Mouse (Mus musculus) G1E (cell line): ENCODE data around the gene Tssk4. TPM values are rescaled to one million over a fixed set of nuclear protein-coding genes. Genes with fewer than 3 reads are reported as not detected.

ENCODE experiments used
- ATAC-seq: 2 replicates; pipeline ENCODE4 v1.8.0; 2016; ENCODE audit warnings: mild to moderate bottlenecking; ENCODE audit not compliant: insufficient number of reproducible peaks, poor library complexity, low FRiP score, severe bottlenecking; ENCODE audit errors: extremely low read depth
- DNase-seq: peaks from one replicate; pipeline ENCODE4 v3.0.0; 2012; ENCODE audit warnings: low spot score
- H3K27me3 ChIP-seq: 2 replicates; pipeline ENCODE4 v1.6.1; 2012; ENCODE audit warnings: mild to moderate bottlenecking, low read length, inconsistent platforms; ENCODE audit not compliant: insufficient read depth
- H3K36me3 ChIP-seq: replicated peaks from 2 replicates; pipeline ENCODE3; 2012; ENCODE audit warnings: mild to moderate bottlenecking, inconsistent platforms
- H3K4me1 ChIP-seq: 2 replicates; pipeline ENCODE4 v1.6.1; 2012; ENCODE audit warnings: low read depth, low read length, inconsistent platforms, mixed read lengths; ENCODE audit not compliant: insufficient read depth
- H3K4me3 ChIP-seq: 2 replicates; pipeline ENCODE4 v1.5.1; 2012; ENCODE audit warnings: low read depth, mild to moderate bottlenecking, inconsistent platforms, low read length, moderate library complexity, mixed read lengths
- H3K9me3 ChIP-seq: replicated peaks from 2 replicates; pipeline ENCODE4 v1.6.1; 2012; ENCODE audit warnings: inconsistent platforms
- CTCF ChIP-seq: IDR thresholded peaks from 2 replicates; pipeline ENCODE4 v1.5.1; 2012; ENCODE audit warnings: low read depth, low read length, inconsistent platforms, mixed read lengths
- GATA1 ChIP-seq: IDR thresholded peaks from 2 replicates; pipeline ENCODE4 v1.6.1; 2012; ENCODE audit warnings: borderline replicate concordance, low read length, inconsistent platforms, mixed read lengths
- GATA2 ChIP-seq: IDR thresholded peaks from 2 replicates; pipeline ENCODE4 v1.6.1; 2012; ENCODE audit warnings: low read depth, low read length, inconsistent platforms, borderline replicate concordance
- POLR2AphosphoS5 ChIP-seq: IDR thresholded peaks from 2 replicates; pipeline ENCODE4 v1.6.1; 2012; ENCODE audit warnings: low read depth, low read length, inconsistent platforms; ENCODE audit not compliant: insufficient replicate concordance
- TAL1 ChIP-seq: conservative IDR thresholded peaks from 2 replicates; pipeline ENCODE4 v1.6.1; 2012; ENCODE audit warnings: low read depth, low read length, inconsistent platforms, mixed read lengths
- polyA plus RNA-seq: library from polyadenylated mRNA; stranded (reverse); fragments of >175 nt; gene quantifications from 2 replicates; pipeline ENCODE4 v1.2.3, GENCODE M21; 2012
- total RNA-seq, 2 experiments: library from RNA; stranded (forward) in 1 of 2; stranded (reverse) in 1 of 2; fragments of 200-1000 nt in 1 of 2; fragments of >200 nt in 1 of 2; fragmentation: Nextera tagmentation in 1 of 2; gene quantifications; 2 replicates each; pipeline ENCODE4 v1.2.3; 2014 to 2017

Tssk4 gene
- total RNA-seq (2014; fragmentation: Nextera tagmentation): 4.0 and 4.2 TPM in 2 replicates
- total RNA-seq (2017): 1.9 and 2.3 TPM in 2 replicates
- 0.17 and 0.26 TPM in 2 replicates for polyA plus RNA-seq

DNA sequence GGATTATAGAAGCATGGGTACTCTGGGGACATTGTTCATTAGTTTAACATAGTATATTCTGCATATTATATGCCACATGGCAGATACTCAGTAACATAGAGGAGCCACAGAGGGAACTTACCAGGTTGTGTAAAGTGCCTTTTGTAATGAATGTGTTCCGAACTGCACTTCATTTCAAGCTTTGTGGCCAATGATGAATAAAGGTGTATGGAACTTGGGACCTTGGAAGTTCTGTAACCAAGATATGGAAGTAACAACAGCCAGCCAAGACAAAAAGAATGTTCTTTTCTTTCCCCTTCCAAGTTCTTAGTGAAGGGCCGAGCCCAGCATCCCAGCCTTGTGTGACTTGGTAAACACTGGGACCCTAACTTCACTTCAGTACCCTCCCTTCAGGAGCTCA lies at the start of gene Tssk4:
Gene Tssk4 (plus strand): TSS at position 301 of the 400 bp plus-strand sequence.
- peaks cover 43% of the 10 kb centered on the region for H3K36me3 ChIP-seq
- no peak for DNase-seq
- TF ChIP-seq POLR2AphosphoS5 (no peak), TAL1 (no peak)
- H3K4me3 ChIP-seq: no peak within 1 kb of the TSS
- H3K27me3 ChIP-seq: no peaks in the 10 kb centered on the region
- no peak for ATAC-seq
- no peaks in the 10 kb centered on the region for H3K9me3 ChIP-seq
- peaks cover 23% of the 10 kb centered on the region for H3K4me1 ChIP-seq

DNA sequence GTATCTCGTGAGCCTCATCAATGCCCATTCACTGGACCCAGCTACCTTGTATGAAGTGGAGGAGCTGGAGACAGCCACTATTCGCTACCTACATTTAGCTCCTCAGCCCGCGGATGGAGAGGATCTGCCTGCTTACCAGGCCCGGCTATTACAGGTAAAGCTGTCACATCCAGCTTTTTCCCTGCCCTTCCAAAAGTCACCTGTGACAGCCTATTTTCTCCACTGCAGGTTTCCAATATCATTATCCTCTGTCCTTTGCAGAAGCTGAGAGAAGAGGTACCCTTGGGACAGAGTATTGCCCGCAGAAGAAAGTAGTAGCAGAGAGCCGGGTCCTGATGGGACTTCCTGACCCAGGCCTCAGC lies 46.7 kb upstream of the Tssk4 start, which contains the start of gene Irf9:
Gene Irf9 (plus strand): TSS at position 301 of the 362 bp plus-strand sequence.
- TF ChIP-seq GATA1 (no peak), GATA2 (no peak), CTCF (no peak)
- H3K36me3 ChIP-seq: peaks cover 87% of the 10 kb centered on the region

DNA sequence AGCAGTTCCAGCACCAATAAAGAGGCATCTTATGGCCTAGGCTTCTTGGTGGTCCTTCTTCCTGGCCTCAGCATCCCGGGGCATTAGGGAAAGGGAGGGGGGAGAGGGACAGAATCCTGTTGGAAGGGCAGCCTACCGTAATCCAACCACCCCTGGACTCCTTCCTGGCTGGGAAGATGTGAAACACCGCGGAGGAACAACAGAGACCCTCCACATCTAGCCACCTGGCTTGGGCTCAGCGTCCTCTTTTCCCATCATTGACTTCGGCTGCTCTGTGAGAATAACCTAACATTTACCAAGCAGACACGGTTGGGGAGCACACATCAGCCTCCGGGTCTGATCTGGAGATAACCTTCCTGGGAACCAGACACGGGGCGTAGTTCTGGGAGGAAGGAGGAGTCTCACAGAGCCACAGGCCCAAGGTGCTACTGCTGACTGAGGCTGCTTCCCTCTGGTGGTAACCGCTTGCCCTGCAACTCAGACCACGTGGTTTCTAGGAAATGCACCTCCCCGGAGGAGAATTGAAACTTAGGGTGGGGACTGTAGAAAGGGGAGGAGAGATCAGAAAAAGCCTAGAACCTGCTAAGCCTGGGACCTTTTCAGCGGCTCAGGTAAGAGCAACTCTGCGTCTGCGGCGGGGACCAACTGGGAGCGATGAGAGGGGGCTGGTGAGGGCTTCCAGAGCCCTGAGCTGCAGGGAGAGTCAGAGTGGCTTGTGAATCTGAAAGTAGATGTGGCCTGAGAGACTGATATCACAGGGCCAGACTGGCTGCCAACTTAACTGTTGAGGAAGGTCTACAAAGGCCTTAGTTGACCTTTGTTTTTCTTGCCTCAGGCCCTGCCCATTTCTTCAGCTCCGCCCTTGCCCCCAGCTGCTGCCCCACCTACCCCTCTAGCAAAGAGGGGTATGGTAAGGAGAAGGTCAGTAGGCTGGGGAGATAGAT lies 46.1 kb upstream of the Tssk4 start:
- H3K9me3 ChIP-seq: no peaks in the 10 kb centered on the region
- H3K4me1 ChIP-seq: peaks cover 77% of the 10 kb centered on the region
- TF ChIP-seq CTCF (peak; percentile 84), POLR2AphosphoS5 (no peak), GATA2 (peak; percentile 95)
- no peaks in the 10 kb centered on the region for H3K27me3 ChIP-seq
- ATAC-seq (peak; percentile 90), DNase-seq (peak; percentile 74)
- H3K36me3 ChIP-seq: peaks cover 87% of the 10 kb centered on the region
- H3K4me3 ChIP-seq: peak overlapping the region; percentile 71

More for the DNA sequence above, 46.7 kb upstream of the Tssk4 start, which contains the start of gene Irf9:
- Histone ChIP-seq H3K27me3 (no peaks in the 10 kb centered on the region), H3K4me1 (peaks cover 71% of the 10 kb centered on the region), H3K9me3 (no peaks in the 10 kb centered on the region), H3K4me3 (peak within 1 kb of the TSS; percentile 71)
- DNase-seq: no peak
- no peak for ATAC-seq

DNA sequence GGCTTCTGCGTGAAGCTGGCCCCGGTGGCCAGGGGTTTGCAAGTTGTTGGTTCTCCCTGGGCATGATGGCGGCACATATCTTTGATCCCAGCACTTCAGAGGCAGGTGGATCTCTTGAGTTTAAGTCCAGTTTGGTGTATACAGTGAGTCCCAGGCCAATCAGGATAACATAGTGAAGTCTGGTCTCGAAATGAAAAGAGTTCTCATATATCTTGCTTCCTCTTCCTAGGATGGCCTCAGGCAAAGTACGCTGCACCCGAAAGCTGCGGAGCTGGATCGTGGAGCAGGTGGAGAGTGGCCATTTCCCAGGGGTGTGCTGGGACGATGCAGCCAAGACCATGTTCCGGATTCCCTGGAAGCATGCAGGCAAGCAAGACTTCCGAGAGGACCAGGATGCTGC lies 45.2 kb upstream of the Tssk4 start:
- no peak for ATAC-seq
- DNase-seq: no peak
- H3K36me3 ChIP-seq: peaks cover 87% of the 10 kb centered on the region
- H3K9me3 ChIP-seq: no peaks in the 10 kb centered on the region
- TF ChIP-seq GATA2 (no peak), TAL1 (no peak), POLR2AphosphoS5 (no peak), CTCF (no peak), GATA1 (no peak)
- H3K4me3 ChIP-seq: peak overlapping the region; percentile 71
- no peaks in the 10 kb centered on the region for H3K27me3 ChIP-seq
- peaks cover 78% of the 10 kb centered on the region for H3K4me1 ChIP-seq

DNA sequence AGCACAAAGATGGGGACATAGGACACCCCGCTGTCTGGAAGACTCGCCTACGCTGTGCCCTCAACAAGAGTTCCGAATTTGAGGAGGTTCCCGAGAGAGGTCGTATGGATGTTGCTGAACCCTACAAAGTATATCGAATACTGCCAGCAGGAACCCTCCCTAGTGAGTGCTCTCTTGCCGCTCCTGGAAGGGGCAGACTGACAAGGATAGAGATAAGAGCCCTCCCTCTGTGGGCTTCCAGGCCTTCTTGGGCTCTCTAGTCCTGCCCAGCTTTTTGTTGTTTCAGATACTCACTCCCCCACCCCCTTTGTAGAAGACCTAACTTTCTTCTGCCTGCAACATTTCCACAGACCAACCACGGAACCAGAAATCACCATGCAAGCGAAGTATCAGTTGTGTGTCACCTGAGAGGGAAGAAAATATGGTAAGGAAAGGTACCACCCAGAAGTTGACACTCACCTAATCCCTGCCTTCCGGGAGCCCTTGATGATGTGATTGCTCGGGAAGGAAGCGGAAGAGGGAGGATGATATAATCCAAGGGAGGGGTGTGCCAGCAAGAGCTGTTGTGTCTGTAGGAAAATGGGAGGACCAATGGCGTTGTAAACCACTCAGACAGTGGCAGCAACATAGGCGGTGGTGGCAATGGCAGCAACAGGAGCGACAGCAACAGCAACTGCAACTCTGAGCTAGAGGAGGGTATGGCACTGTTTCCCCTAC lies 44.1 kb upstream of the Tssk4 start:
- no peaks in the 10 kb centered on the region for H3K9me3 ChIP-seq
- DNase-seq (no peak), ATAC-seq (no peak)
- no peak for TF ChIP-seq TAL1
- no peak for TF ChIP-seq GATA1
- TF ChIP-seq GATA2: no peak
- no peak for TF ChIP-seq POLR2AphosphoS5
- TF ChIP-seq CTCF: no peak
- peaks cover 80% of the 10 kb centered on the region for H3K4me1 ChIP-seq
- H3K27me3 ChIP-seq: no peaks in the 10 kb centered on the region
- peaks cover 86% of the 10 kb centered on the region for H3K36me3 ChIP-seq
- H3K4me3 ChIP-seq: peak overlapping the region; percentile 17; the same call in 1 of the 2 replicates

DNA sequence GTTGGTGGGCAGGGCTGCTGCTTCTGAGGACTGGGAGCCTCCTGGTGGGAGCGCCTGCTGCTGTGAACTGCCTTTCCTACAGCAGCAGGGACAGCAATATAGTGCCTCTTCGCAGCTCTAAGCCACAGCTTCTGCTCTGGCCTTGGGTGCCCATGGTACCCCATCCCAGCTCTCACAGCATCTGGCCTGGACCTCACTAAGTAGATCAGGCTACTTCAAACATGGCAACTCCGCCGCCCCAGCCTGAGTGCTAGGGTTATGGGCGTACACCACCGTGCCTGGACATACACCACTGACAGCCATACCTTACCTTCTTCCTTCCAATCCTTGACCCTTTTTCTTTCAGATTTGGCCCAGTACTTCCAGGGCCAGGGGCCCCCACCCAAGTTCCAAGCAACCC lies 41.6 kb upstream of the Tssk4 start:
- TF ChIP-seq TAL1 (no peak), CTCF (no peak), GATA2 (no peak), POLR2AphosphoS5 (no peak), GATA1 (no peak)
- H3K36me3 ChIP-seq: peaks cover 64% of the 10 kb centered on the region
- ATAC-seq: no peak
- no peaks in the 10 kb centered on the region for H3K27me3 ChIP-seq
- no peak overlapping the region; the same call in 1 of the 2 replicates for H3K4me3 ChIP-seq
- H3K9me3 ChIP-seq: no peaks in the 10 kb centered on the region
- H3K4me1 ChIP-seq: peaks cover 73% of the 10 kb centered on the region
- no peak for DNase-seq
